Mouse (Mus musculus): ENCODE measurements around the gene Pik3r6. TPM values are rescaled to one million over a fixed set of nuclear protein-coding genes. Genes with fewer than 3 reads are reported as not detected.

Pik3r6 gene
- polyA plus RNA-seq, 1 experiment: 0.05 TPM

DNA sequence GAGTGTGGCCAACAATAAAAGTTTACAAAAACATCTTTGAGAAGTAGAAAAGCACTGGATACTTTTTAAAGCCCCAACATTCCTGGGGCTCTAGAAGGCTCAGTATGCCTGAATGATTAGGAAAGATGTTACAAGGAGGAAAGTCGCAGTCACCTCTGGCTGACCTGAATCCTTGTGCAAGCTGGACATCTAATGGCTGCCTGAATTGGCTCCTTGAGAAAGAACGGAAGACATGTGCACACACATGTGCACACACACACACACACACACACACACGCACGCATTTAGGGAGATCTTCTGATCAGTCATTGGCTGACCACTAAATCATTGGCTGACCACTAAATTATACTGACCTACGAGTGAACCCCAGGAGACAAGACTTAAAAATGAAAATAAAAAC lies 68.0 kb downstream of the Pik3r6 start:
- H3K4me2 ChIP-seq (ENCODE audit: low read depth): no peak overlapping the region
- no peaks in the 10 kb centered on the region for H3K79me2 ChIP-seq (ENCODE audit: control insufficient read depth, insufficient read depth)
- no peak overlapping the region for H3K4me3 ChIP-seq
- H3ac ChIP-seq (ENCODE audit: control insufficient read depth, insufficient read length): no peak overlapping the region
- no peak for TF ChIP-seq USF1 (IDR thresholded peaks at IDR 0.05; ENCODE audit: low read depth)
- TF ChIP-seq CEBPB (IDR thresholded peaks at IDR 0.05; ENCODE audit: insufficient read depth, poor library complexity, severe bottlenecking): no peak
- TF ChIP-seq MAX (IDR thresholded peaks at IDR 0.05; ENCODE audit: low read depth): no peak
- no peak for TF ChIP-seq MYOD1 (IDR thresholded peaks at IDR 0.05; ENCODE audit: control insufficient read depth in 1 of 3, insufficient read length in 2 of 3, low read depth in 2 of 3)
- no peak for TF ChIP-seq POLR2A (IDR thresholded peaks at IDR 0.05; ENCODE audit: insufficient read length, low read depth)
- TF ChIP-seq REST (IDR thresholded peaks at IDR 0.05; ENCODE audit: insufficient read depth, insufficient read length): no peak
- TF ChIP-seq SRF (IDR thresholded peaks at IDR 0.05; ENCODE audit: control insufficient read depth, insufficient read length, low read depth): no peak
- no peak for TF ChIP-seq MYOG (IDR thresholded peaks at IDR 0.05; ENCODE audit: control insufficient read depth in 1 of 3, insufficient read depth in 1 of 3, insufficient read length in 2 of 3, low read depth in 2 of 3)
- no peak for TF ChIP-seq E2F4 (IDR thresholded peaks at IDR 0.05; ENCODE audit: insufficient read depth)
- TF ChIP-seq POLR2AphosphoS2 (IDR thresholded peaks at IDR 0.05; ENCODE audit: insufficient read length, low read depth): no peak
- TF ChIP-seq TCF12 (IDR thresholded peaks at IDR 0.05; ENCODE audit: insufficient read depth, poor library complexity, severe bottlenecking): no peak
- TF ChIP-seq TCF3 (IDR thresholded peaks at IDR 0.05; ENCODE audit: insufficient read length, low read depth): no peak
- no peaks in the 10 kb centered on the region for H3K36me3 ChIP-seq (ENCODE audit: control insufficient read depth, insufficient read depth)
- peaks cover 4% of the 10 kb centered on the region for H3K27me3 ChIP-seq (ENCODE audit: control insufficient read depth, insufficient read depth, insufficient read length)

DNA sequence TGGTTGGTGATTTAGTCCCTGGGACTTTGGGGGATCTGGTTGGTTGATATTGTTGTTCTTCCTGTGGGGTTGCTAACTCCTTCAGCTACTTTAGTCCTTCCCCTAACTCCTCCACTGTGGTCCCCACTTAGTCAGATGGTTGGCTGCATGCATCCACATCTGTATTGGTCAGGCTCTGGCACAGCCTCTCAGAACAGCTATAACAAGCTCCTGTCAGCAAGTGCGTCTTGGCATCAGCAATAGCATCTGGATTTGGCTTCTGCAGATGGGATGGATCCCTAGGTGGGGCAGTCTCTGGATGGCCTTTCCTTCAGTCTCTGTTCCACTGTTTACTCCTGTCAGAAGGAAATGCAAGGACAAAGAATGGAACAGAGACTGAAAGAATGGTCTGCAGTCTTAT lies 74.3 kb downstream of the Pik3r6 start:
- no peak overlapping the region for H3K4me2 ChIP-seq (ENCODE audit: low read depth)
- TF ChIP-seq CEBPB (IDR thresholded peaks at IDR 0.05; ENCODE audit: insufficient read depth, poor library complexity, severe bottlenecking) (no peak), MAX (IDR thresholded peaks at IDR 0.05; ENCODE audit: low read depth) (no peak), MYOD1 (IDR thresholded peaks at IDR 0.05; ENCODE audit: control insufficient read depth in 1 of 3, insufficient read length in 2 of 3, low read depth in 2 of 3) (no peak), MYOG (IDR thresholded peaks at IDR 0.05; ENCODE audit: control insufficient read depth in 1 of 3, insufficient read depth in 1 of 3, insufficient read length in 2 of 3, low read depth in 2 of 3) (no peak), USF1 (IDR thresholded peaks at IDR 0.05; ENCODE audit: low read depth) (no peak), POLR2A (IDR thresholded peaks at IDR 0.05; ENCODE audit: insufficient read length, low read depth) (no peak)
- peaks cover 27% of the 10 kb centered on the region for H3K27me3 ChIP-seq (ENCODE audit: control insufficient read depth, insufficient read depth, insufficient read length)
- no peaks in the 10 kb centered on the region for H3K36me3 ChIP-seq (ENCODE audit: control insufficient read depth, insufficient read depth)
- no peak overlapping the region for H3K4me3 ChIP-seq
- no peaks in the 10 kb centered on the region for H3K79me2 ChIP-seq (ENCODE audit: control insufficient read depth, insufficient read depth)
- H3ac ChIP-seq (ENCODE audit: control insufficient read depth, insufficient read length): no peak overlapping the region

DNA sequence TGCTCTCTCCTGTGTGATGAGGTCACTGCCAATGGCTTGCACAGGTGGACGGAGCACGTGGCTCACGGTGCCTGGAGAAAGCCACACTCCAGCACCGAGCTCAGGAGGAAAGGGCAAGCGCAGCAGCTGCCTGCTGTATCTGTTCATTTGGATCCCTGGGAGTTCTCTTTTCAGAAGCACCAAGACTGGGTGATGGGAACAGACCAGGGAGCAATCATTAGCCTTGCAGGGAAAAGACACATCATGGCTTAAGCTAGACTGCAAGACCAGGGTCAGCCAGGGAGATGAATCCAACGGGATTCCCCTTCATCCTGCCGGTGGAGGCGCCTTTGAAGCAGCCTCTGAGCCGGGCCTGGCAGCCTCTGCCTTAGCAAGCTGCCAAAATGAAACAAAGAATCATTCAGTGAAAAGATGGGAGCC lies 76.7 kb downstream of the Pik3r6 start:
- no peak overlapping the region for H3K4me3 ChIP-seq
- no peaks in the 10 kb centered on the region for H3K79me2 ChIP-seq (ENCODE audit: control insufficient read depth, insufficient read depth)
- TF ChIP-seq MYOG (IDR thresholded peaks at IDR 0.05; ENCODE audit: control insufficient read depth in 1 of 3, insufficient read depth in 1 of 3, insufficient read length in 2 of 3, low read depth in 2 of 3): no peak
- no peak for TF ChIP-seq E2F4 (IDR thresholded peaks at IDR 0.05; ENCODE audit: insufficient read depth)
- peak in 1 of 3 experiments; percentile 22 for TF ChIP-seq MYOD1 (IDR thresholded peaks at IDR 0.05; ENCODE audit: control insufficient read depth in 1 of 3, insufficient read length in 2 of 3, low read depth in 2 of 3)
- TF ChIP-seq TCF3 (IDR thresholded peaks at IDR 0.05; ENCODE audit: insufficient read length, low read depth): no peak
- no peak for TF ChIP-seq REST (IDR thresholded peaks at IDR 0.05; ENCODE audit: insufficient read depth, insufficient read length)
- TF ChIP-seq TCF12 (IDR thresholded peaks at IDR 0.05; ENCODE audit: insufficient read depth, poor library complexity, severe bottlenecking): no peak
- no peak for TF ChIP-seq USF1 (IDR thresholded peaks at IDR 0.05; ENCODE audit: low read depth)
- H3ac ChIP-seq (ENCODE audit: control insufficient read depth, insufficient read length): no peak overlapping the region
- peak overlapping the region; percentile 60 for H3K4me2 ChIP-seq (ENCODE audit: low read depth)
- peaks cover 30% of the 10 kb centered on the region for H3K27me3 ChIP-seq (ENCODE audit: control insufficient read depth, insufficient read depth, insufficient read length)
- no peaks in the 10 kb centered on the region for H3K36me3 ChIP-seq (ENCODE audit: control insufficient read depth, insufficient read depth)

DNA sequence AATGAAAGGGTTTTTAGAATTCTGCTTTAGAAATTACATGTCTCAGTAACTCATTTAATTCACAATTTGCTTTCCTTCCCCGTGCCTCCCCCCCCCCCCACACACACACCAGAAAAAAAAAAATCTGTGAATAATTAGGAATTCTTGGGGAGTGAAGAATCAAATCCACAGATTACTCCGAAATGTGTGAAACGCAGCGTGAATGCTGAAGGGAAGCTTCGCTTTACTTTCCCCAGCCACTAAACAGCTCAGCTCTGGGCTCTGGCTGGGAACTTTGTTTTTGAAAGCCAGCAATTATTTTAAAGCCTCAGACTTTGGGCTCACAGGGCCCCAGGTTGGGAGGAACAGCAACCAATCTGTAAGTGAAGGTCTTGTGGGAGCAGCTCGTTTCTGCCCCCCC lies 77.7 kb downstream of the Pik3r6 start:
- no peak overlapping the region for H3K4me3 ChIP-seq
- TF ChIP-seq MYOG (IDR thresholded peaks at IDR 0.05; ENCODE audit: control insufficient read depth in 1 of 3, insufficient read depth in 1 of 3, insufficient read length in 2 of 3, low read depth in 2 of 3) (no peak), USF1 (IDR thresholded peaks at IDR 0.05; ENCODE audit: low read depth) (no peak), POLR2AphosphoS2 (IDR thresholded peaks at IDR 0.05; ENCODE audit: insufficient read length, low read depth) (no peak), CEBPB (IDR thresholded peaks at IDR 0.05; ENCODE audit: insufficient read depth, poor library complexity, severe bottlenecking) (no peak), TCF12 (IDR thresholded peaks at IDR 0.05; ENCODE audit: insufficient read depth, poor library complexity, severe bottlenecking) (no peak), MYOD1 (IDR thresholded peaks at IDR 0.05; ENCODE audit: control insufficient read depth in 1 of 3, insufficient read length in 2 of 3, low read depth in 2 of 3) (no peak), REST (IDR thresholded peaks at IDR 0.05; ENCODE audit: insufficient read depth, insufficient read length) (no peak), POLR2A (IDR thresholded peaks at IDR 0.05; ENCODE audit: insufficient read length, low read depth) (no peak), TCF3 (IDR thresholded peaks at IDR 0.05; ENCODE audit: insufficient read length, low read depth) (no peak), MAX (IDR thresholded peaks at IDR 0.05; ENCODE audit: low read depth) (no peak), E2F4 (IDR thresholded peaks at IDR 0.05; ENCODE audit: insufficient read depth) (no peak), SRF (IDR thresholded peaks at IDR 0.05; ENCODE audit: control insufficient read depth, insufficient read length, low read depth) (no peak)
- H3K36me3 ChIP-seq (ENCODE audit: control insufficient read depth, insufficient read depth): no peaks in the 10 kb centered on the region
- no peak overlapping the region for H3ac ChIP-seq (ENCODE audit: control insufficient read depth, insufficient read length)
- H3K4me2 ChIP-seq (ENCODE audit: low read depth): no peak overlapping the region
- H3K79me2 ChIP-seq (ENCODE audit: control insufficient read depth, insufficient read depth): no peaks in the 10 kb centered on the region
- peaks cover 30% of the 10 kb centered on the region for H3K27me3 ChIP-seq (ENCODE audit: control insufficient read depth, insufficient read depth, insufficient read length)

DNA sequence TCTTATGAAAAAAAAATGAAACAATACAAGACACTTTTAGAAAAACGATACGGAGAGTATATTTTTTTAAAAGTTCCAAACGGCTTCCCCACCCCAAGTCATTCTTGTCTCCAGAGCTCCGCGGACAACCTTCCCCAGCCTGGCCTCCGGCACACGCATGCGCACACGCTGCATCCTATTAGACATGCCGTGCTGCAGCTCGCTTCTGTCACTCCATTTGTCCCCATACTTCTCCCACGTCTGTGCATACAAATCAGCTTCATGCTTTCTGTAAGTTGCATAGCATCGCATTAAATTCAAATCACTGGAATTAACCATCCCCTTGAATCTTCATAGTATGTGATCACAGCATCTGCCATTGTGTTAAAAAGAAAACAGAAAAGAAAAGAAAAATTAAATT lies 80.4 kb downstream of the Pik3r6 start:
- H3K27me3 ChIP-seq (ENCODE audit: control insufficient read depth, insufficient read depth, insufficient read length): peaks cover 8% of the 10 kb centered on the region
- TF ChIP-seq SRF (IDR thresholded peaks at IDR 0.05; ENCODE audit: control insufficient read depth, insufficient read length, low read depth) (no peak), MYOD1 (IDR thresholded peaks at IDR 0.05; ENCODE audit: control insufficient read depth in 1 of 3, insufficient read length in 2 of 3, low read depth in 2 of 3) (no peak), POLR2A (IDR thresholded peaks at IDR 0.05; ENCODE audit: insufficient read length, low read depth) (no peak), USF1 (IDR thresholded peaks at IDR 0.05; ENCODE audit: low read depth) (no peak), REST (IDR thresholded peaks at IDR 0.05; ENCODE audit: insufficient read depth, insufficient read length) (no peak), TCF3 (IDR thresholded peaks at IDR 0.05; ENCODE audit: insufficient read length, low read depth) (no peak), E2F4 (IDR thresholded peaks at IDR 0.05; ENCODE audit: insufficient read depth) (no peak), MYOG (IDR thresholded peaks at IDR 0.05; ENCODE audit: control insufficient read depth in 1 of 3, insufficient read depth in 1 of 3, insufficient read length in 2 of 3, low read depth in 2 of 3) (no peak)
- no peaks in the 10 kb centered on the region for H3K79me2 ChIP-seq (ENCODE audit: control insufficient read depth, insufficient read depth)
- no peak overlapping the region for H3ac ChIP-seq (ENCODE audit: control insufficient read depth, insufficient read length)
- H3K4me3 ChIP-seq: no peak overlapping the region
- no peaks in the 10 kb centered on the region for H3K36me3 ChIP-seq (ENCODE audit: control insufficient read depth, insufficient read depth)
- H3K4me2 ChIP-seq (ENCODE audit: low read depth): no peak overlapping the region
